Mouse (Mus musculus) testis, postnatal 14 days (tissue): ENCODE measurements around the gene Pfkm.

ENCODE experiments used
- DNase-seq: peaks from one replicate; pipeline ENCODE4 v3.0.0; 2021; ENCODE audit warnings: low spot score

Pfkm gene

GRCm38 (mm10) chr15:98092372-98093120, at the start of gene Pfkm:
TSS of gene Pfkm (plus strand) at chr15:98092589.
- no peak for DNase-seq

- DNase-seq, result no peak
Measured at GRCm38 (mm10) chr15:98043967-98044366, 48.4 kb upstream of the Pfkm start.

- no peak for DNase-seq
Measured at GRCm38 (mm10) chr15:98044387-98044786, 48.0 kb upstream of the Pfkm start.

GRCm38 (mm10) chr15:98048918-98049700, 43.3 kb upstream of the Pfkm start:
- no peak for DNase-seq

- DNase-seq, result no peak
Measured at GRCm38 (mm10) chr15:98051685-98052084, 40.7 kb upstream of the Pfkm start.

- DNase-seq, result peak; percentile 50
Measured at GRCm38 (mm10) chr15:98055246-98055645, 37.1 kb upstream of the Pfkm start.

- DNase-seq, result no peak
Measured at GRCm38 (mm10) chr15:98065881-98066280, 26.5 kb upstream of the Pfkm start.

- no peak for DNase-seq
Measured at GRCm38 (mm10) chr15:98066602-98067001, 25.8 kb upstream of the Pfkm start.

GRCm38 (mm10) chr15:98067492-98067891, 24.9 kb upstream of the Pfkm start:
- no peak for DNase-seq

- DNase-seq, result no peak
Measured at GRCm38 (mm10) chr15:98068506-98068905, 23.9 kb upstream of the Pfkm start.

GRCm38 (mm10) chr15:98069566-98070245, 22.7 kb upstream of the Pfkm start:
- no peak for DNase-seq

- no peak for DNase-seq
Measured at GRCm38 (mm10) chr15:98070376-98070775, 22.0 kb upstream of the Pfkm start.

- no peak for DNase-seq
Measured at GRCm38 (mm10) chr15:98074521-98074920, 17.9 kb upstream of the Pfkm start.

GRCm38 (mm10) chr15:98075034-98075433, 17.4 kb upstream of the Pfkm start:
- no peak for DNase-seq

- no peak for DNase-seq
Measured at GRCm38 (mm10) chr15:98076901-98077300, 15.5 kb upstream of the Pfkm start.

- DNase-seq, result no peak
Measured at GRCm38 (mm10) chr15:98088889-98089288, 3.5 kb upstream of the Pfkm start.

GRCm38 (mm10) chr15:98089421-98090183, 2.8 kb upstream of the Pfkm start:
- DNase-seq, result no peak

- DNase-seq, result no peak
Measured at GRCm38 (mm10) chr15:98091841-98092240, 548 bp upstream of the Pfkm start.

- peak; percentile 92 for DNase-seq
Measured at GRCm38 (mm10) chr15:98093121-98094011, 977 bp downstream of the Pfkm start, which contains the start of gene Senp1. TSS of gene Senp1 (minus strand) at chr15:98093744.

GRCm38 (mm10) chr15:98094905-98095304, 2.5 kb downstream of the Pfkm start:
- DNase-seq, result no peak

GRCm38 (mm10) chr15:98096957-98097356, 4.6 kb downstream of the Pfkm start:
- no peak for DNase-seq
